Mouse (Mus musculus) macrophage (primary cell): ENCODE data around the gene Dennd5a. TPM values are rescaled to one million over a fixed set of nuclear protein-coding genes. Genes with fewer than 3 reads are reported as not detected.
"Not testable (repeated sequence)": the region's sequence is repeated elsewhere in the genome, so short reads cannot be mapped to it uniquely, and the experiment has no call there.

ENCODE experiments used
- H3K27ac ChIP-seq: fragments of 350-480 bp; formaldehyde crosslinking; 2 replicates; pipeline ENCODE4 v1.9.0; 2021
- H3K36me3 ChIP-seq: fragments of 350-480 bp; formaldehyde crosslinking; 2 replicates; pipeline ENCODE4 v1.9.0; 2021; ENCODE audit errors: inconsistent target
- H3K4me3 ChIP-seq: fragments of 350-480 bp; formaldehyde crosslinking; 2 replicates; pipeline ENCODE4 v1.9.0; 2021; ENCODE audit errors: inconsistent target
- H3K79me2 ChIP-seq: fragments of 350-480 bp; formaldehyde crosslinking; 2 replicates; pipeline ENCODE4 v1.9.0; 2021; ENCODE audit errors: inconsistent target
- WGBS: methylation state at CpG from one replicate; pipeline ENCODE4 v1.1.7; 2026; ENCODE audit warnings: inconsistent platforms; ENCODE audit not compliant: missing documents; 5-methylcytosine and 5-hydroxymethylcytosine counted together
- polyA plus RNA-seq: library from polyadenylated mRNA; stranded (reverse); fragments of 250-400 nt; gene quantifications from 3 replicates; pipeline ENCODE4 v1.2.4, GENCODE M21; 2018; ENCODE audit warnings: inconsistent platforms

Gene Dennd5a
- polyA plus RNA-seq, 1 experiment from 2014 or later, result 79.4 TPM

DNA sequence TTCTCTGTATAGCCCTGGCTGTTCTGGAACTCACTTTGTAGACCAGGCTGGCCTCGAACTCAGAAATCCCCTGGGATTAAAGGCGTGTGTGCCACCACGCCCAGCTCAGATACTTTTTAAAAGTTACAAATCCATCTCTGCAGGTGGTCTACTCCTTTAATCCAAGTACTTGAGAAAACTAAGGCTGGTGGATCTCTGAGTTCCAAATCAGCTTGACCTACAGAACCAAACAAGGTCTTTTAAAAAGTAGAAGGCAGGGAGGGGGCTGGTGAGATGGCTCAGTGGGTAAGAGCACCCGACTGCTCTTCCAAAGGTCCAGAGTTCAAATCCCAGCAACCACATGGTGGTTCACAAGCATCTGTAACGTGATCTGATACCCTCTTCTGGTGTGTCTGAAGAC lies 24.3 kb upstream of the Dennd5a start:
- WGBS, result 95% methylated on average over 5 of the region's 5 CpGs
- H3K4me3 ChIP-seq, result peak overlapping the region; percentile 84; the same call in 1 of the 2 replicates
- H3K79me2 ChIP-seq, result peaks cover 48% of the 10 kb centered on the region
- not testable (repeated sequence) for H3K36me3 ChIP-seq, H3K27ac ChIP-seq

DNA sequence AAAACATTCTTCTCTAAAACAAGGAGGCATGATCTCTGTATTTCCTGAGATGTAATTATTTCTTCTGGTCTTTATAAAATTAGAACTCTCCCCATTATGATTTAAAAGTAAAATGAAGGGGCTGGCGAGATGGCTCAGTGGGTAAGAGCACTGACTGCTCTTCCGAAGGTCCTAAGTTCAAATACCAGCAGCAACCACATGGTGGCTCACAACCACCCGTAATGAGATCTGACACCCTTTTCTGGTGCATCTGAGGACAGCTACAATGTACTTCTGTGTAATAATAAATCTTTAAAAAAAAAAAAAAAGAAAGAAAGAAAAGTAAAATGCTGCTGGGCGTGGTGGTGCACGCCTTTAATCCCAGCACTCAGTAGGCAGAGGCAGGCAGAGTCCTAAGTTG lies 16.9 kb upstream of the Dennd5a start:
- WGBS, result 73% methylated on average over 5 of the region's 5 CpGs
- not testable (repeated sequence) for H3K4me3 ChIP-seq, H3K27ac ChIP-seq, H3K79me2 ChIP-seq
- H3K36me3 ChIP-seq, result peaks cover 21% of the 10 kb centered on the region

DNA sequence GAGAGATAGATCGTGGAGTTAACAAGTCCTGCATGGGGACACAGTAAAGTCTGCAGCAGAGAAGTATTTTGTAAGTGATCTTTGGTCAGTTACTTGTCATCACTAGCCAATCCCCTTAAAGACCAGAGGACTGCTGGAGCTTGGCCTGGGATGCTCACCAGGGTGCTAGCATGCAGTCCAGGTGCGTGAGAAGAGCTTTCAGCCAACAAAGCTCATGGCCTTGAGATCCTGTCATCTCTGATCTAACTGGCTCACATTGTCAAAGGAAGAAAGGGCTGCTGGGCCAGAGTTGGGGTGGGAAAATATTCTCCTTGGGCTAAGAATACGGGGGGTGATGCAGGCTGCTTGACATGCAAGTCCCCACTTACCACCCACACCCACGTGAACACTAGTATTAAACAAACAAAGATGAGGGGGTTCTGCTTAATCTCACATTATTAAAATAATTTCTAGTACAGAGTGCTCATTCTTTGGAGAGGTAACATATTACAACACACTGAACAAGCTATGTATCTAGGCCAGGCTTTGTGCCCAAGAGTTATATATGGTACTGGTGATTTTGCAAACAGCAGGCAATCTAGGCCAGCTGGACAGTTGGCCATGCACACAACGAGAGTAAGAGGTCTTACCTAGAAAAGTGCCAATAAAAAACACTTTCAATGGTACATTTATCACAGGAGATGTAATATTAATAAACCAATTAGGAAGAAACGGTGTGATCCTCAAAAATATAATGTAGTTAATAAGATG lies 15.9 kb upstream of the Dennd5a start:
- Histone ChIP-seq H3K27ac (no peak overlapping the region), H3K79me2 (no peaks in the 10 kb centered on the region), H3K36me3 (peaks cover 14% of the 10 kb centered on the region; the same call in 1 of the 2 replicates), H3K4me3 (no peak overlapping the region)
- WGBS, result 98% methylated on average over 6 of the region's 6 CpGs

DNA sequence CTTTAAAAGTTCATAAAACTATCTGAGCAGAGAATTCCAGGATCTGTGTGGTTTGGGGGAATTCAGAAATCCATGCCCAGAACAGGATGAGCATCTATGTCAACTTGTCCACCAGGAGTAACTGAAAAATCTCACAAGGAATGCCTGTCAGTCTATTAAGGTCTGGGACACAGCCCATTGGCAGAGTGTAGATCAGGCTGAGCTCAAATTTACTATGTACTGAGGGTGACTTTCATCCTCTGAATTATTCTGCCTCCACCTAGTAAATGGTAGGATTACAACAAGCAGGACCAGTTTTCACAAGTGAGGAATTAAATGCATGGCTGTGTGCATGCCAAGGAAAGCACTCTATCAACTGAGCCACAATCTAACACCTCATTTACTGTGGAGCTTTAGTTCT lies 9.3 kb upstream of the Dennd5a start:
- no peaks in the 10 kb centered on the region for H3K79me2 ChIP-seq
- peaks cover 8% of the 10 kb centered on the region; the same call in 1 of the 2 replicates for H3K36me3 ChIP-seq
- H3K4me3 ChIP-seq, result no peak overlapping the region
- no peak overlapping the region for H3K27ac ChIP-seq

DNA sequence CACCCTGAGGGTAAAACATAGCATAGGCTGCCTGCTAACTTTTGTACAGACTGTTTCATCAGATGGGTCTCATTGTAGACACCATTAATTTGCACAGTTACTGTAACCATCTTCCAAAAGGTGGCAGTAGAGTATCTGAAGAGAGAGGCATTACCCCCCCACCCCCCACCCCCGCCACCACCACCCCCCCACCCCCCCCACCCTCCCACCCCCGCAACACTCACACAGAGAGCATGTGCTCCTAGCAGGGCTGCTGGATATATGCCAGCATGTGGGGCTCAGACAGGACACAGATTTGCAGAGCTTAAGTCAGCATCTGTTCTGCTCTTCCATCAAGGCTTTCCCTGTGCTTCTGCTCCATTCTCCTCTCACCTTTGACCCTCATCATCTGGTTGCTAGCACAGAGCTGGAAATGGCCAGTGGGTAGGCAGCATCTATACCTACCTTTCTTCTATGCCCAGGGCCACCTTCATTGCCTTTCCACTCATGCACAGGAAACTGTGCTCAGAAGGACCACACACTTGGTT lies 8.7 kb upstream of the Dennd5a start:
- no peaks in the 10 kb centered on the region for H3K79me2 ChIP-seq
- WGBS, result no CpG with 5 or more reads among the region's 2 CpGs
- H3K36me3 ChIP-seq, result peaks cover 8% of the 10 kb centered on the region; the same call in 1 of the 2 replicates
- no peak overlapping the region for H3K27ac ChIP-seq
- H3K4me3 ChIP-seq, result no peak overlapping the region

DNA sequence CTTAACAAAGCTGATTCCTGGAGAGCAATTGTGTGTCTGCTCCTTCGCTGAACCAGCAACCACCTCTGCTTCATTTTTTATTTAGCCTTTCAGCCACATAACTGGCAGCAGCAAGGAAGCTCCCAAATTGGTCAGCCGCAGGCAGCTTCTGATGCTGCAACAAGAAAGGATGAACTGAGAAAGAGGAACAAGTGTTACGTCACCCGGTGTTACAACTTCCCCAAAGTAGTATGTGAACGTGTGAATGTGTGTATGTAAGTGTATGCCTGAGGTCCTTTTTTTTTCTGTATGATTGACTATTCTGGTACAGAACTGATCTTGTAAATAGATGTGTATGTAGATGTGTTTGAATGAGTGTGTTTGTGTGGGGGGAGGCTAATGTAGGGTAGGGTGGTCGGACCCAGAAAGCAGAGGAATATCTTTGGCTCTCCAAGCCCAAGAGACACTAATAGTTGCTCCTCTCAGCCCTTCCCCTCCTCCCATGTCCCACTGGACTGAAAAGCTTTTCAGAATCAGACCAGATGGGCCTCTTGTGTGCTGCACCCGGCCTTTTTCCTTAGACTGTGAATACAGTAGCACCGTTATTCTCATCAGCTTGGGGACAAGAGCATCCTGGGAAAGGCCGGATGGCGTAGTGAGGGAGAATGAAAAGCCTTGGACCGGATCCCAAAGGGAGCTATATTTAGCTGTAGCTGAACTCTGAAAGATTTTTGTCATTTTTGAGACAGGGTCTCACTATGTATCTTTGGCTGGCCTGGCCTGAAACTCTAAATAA lies 7.7 kb upstream of the Dennd5a start:
- H3K36me3 ChIP-seq, result peaks cover 7% of the 10 kb centered on the region; the same call in 1 of the 2 replicates
- no peak overlapping the region for H3K27ac ChIP-seq
- 45% methylated on average over 11 of the region's 11 CpGs for WGBS
- no peaks in the 10 kb centered on the region for H3K79me2 ChIP-seq
- H3K4me3 ChIP-seq, result no peak overlapping the region

DNA sequence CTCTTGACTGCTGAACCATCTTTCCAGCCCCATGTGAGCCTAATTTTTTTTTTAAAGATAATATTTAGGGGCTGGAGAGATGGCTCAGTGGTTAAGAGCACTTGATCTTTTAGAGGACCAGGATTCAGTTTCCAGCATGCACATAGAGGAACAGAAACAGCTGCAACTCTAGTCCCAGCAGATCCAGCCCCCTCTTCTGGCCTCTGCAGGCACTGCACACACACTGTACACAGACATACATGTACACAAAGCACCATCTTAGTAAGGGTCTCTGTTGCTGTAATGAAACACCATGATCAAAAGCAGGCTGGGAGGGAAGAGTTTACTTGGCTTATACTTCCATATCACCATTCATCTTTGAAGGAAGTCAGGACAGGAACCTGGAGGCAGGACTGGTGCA lies 5.4 kb upstream of the Dennd5a start:
- Histone ChIP-seq H3K36me3 (no peaks in the 10 kb centered on the region), H3K79me2 (no peaks in the 10 kb centered on the region), H3K27ac (no peak overlapping the region), H3K4me3 (no peak overlapping the region)

DNA sequence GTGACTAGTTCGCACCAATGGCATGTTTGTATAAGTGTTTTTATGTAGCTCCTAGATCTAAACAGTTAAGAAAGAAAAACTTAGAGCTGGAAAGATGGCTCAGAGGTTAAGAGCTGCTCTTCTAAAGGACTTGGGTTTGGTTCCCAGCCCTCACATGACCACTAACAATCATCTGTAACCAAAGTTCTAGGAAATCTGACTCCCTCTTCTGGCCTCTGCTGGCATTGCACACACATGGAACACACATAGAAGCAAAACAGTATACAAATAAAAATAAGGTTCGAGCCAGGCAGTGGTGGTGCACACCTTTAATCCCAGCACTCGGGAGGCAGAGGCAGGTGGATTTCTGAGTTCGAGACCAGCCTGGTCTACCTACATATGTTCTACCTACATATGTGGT lies 3.4 kb upstream of the Dennd5a start:
- H3K27ac ChIP-seq, result no peak overlapping the region
- H3K36me3 ChIP-seq, result no peaks in the 10 kb centered on the region
- peaks cover 8% of the 10 kb centered on the region for H3K79me2 ChIP-seq
- 97% methylated on average over 3 of the region's 4 CpGs for WGBS
- no peak overlapping the region for H3K4me3 ChIP-seq

DNA sequence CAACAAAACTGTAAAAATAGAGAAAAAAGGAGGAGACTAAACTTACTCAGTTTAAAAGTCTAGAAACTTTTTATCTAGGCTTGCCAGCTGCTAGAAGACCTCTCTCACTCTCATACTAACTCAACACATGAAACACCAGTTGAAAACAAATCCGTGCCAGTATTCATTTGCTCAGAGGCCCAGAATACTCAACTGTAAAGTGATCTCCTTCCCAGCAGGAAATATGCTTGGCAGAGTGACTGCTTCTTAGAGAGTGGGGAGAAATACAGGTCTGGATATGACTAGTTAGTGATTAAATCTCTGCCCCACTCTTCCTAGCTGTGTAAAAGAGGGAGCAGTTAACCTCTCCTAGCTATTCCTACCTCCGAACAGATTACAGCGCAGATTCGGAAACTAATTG lies 2.3 kb upstream of the Dennd5a start:
- Histone ChIP-seq H3K79me2 (peaks cover 19% of the 10 kb centered on the region), H3K4me3 (no peak overlapping the region), H3K27ac (no peak overlapping the region), H3K36me3 (no peaks in the 10 kb centered on the region)
- 93% methylated on average over 4 of the region's 4 CpGs for WGBS

DNA sequence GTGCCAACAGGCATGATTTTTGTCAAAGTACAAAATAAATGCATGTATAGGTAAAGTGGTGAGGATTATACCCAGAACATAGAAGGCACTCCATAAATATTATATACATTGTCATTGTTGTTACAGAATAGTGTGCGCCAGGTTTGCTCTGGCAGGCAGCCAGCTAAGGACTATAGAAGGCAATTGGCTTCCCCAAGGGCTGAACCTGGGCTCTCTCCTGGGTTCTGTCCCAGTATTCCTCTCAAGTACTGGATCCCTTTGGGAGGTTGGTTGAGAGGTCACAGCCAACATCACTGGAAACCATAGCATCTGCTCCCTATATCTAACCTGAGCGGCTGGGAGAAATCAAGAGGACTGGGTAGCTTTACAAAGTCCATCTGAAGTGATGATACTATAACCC lies 1.3 kb upstream of the Dennd5a start:
- Histone ChIP-seq H3K36me3 (no peaks in the 10 kb centered on the region), H3K27ac (no peak overlapping the region), H3K4me3 (no peak overlapping the region), H3K79me2 (peaks cover 30% of the 10 kb centered on the region)
- WGBS, result 92% methylated on average over 2 of the region's 2 CpGs

DNA sequence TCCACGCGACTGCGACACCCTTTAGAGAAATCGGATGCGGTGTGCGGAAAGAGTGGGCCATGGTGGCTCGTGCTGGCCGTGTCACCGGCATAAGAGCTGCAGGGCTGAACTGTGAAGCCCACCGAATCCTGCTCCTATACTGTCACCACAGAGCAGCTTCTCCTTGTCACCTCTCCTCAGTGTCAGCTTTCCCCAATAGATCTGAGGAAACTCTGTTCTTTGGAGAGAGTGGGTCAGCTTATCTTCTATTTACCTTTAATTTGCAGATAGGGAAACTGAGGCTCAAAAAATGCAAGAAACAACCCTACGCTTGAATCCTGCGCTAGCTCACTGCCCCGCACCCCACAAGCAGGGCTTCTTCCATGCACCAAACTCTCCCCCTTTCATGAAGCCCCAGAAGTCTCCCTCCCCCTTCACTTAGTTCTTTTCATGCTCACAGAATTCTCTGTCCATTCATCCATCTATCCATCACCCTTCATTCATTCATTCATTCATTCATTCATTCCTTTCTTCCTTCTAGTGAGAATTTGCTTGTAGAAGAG lies 414 bp upstream of the Dennd5a start:
- Histone ChIP-seq H3K27ac (no peak overlapping the region), H3K36me3 (no peaks in the 10 kb centered on the region), H3K4me3 (peak overlapping the region; percentile 25), H3K79me2 (peaks cover 38% of the 10 kb centered on the region)
- WGBS, result 21% methylated on average over 13 of the region's 13 CpGs

DNA sequence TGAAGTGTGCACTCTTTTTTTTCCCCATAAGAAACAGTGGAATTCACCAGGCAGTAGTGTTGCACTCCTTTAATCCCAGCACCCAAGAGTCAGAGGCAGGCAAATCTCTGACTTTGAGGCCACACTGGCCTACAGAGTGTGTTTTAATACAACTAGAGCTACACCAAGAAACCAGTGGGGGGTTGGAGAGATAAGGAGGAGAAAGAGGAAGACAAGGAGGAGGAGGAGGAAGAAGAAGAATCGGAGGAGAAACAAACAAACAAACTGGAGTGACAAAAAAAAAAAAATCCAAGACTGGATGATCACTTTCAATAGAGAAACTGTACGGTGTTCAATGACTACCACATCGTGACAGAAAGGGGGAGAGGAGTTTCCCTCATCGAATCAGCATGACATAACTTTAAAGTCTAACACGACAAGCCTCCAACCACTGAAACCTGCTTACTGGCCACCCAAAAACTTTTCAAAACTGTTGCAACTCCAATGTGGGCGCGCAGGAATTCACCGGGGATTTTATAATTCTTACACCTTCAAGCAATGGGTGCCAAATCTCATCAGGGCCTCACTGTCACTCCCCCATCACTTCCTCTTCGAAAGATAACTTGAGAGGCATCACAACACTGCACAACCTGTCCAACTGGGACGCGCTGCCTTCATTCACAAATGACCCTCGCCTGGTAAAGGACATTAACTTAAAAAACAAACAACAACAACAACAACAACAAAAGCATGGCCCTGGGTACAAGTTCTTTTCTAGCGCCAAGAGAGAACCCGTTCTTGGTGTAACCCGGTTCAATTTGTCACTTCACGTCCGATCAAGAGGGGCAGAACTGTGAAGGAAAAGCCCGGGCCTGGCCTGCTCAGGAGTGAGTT lies 1.2 kb downstream of the Dennd5a start:
- WGBS, result 2% methylated on average over 18 of the region's 18 CpGs
- H3K27ac ChIP-seq, result peak overlapping the region; percentile 61
- no peaks in the 10 kb centered on the region for H3K36me3 ChIP-seq

DNA sequence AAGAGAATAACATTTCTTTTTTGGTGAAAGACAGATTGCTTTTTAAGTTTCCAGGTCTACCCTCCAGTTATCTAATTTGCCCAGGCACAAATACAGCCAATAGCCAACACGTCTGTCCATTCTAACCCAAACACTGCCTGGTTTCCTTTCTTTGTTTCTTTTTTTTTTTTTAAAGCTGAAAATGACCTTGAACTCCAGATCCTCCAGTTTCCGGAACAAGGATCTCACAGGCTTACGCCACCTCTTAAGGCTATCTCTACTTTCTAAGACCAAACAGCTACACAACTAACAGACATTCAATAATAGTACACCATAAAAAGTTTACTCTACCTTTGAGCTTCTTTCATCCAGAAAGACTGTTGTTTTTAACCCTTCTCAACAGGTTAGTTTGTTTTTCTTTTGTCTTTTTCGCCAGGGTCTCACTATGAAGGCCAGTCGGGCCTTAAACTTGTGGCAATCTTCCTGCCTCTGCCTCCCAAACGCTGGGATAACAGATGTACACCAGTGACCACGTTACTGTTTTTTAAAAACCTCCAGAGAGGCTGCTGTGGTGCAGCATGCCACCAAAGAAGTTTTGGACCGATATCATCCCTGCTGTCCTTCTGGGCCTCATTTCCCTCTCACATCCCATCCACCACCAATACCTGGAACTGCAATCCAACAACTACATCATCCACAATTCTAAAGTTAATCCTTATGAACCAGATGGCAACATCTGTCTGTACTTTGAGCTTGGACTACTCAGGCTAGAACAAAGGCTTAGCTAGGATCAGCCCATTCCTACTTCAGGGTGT lies 2.1 kb downstream of the Dennd5a start:
- WGBS, result 56% methylated on average over 8 of the region's 8 CpGs

More for the DNA sequence above, 1.2 kb downstream of the Dennd5a start:
- H3K4me3 ChIP-seq, result peak overlapping the region; percentile 62
- peaks cover 54% of the 10 kb centered on the region for H3K79me2 ChIP-seq

More for the DNA sequence above, 2.1 kb downstream of the Dennd5a start:
- no peak overlapping the region for H3K27ac ChIP-seq
- H3K4me3 ChIP-seq, result peak overlapping the region; percentile 62
- no peaks in the 10 kb centered on the region for H3K36me3 ChIP-seq
- peaks cover 63% of the 10 kb centered on the region for H3K79me2 ChIP-seq
